Mouse (Mus musculus): ENCODE measurements around the gene Cnksr1. TPM values are rescaled to one million over a fixed set of nuclear protein-coding genes. Genes with fewer than 3 reads are reported as not detected.

Gene Cnksr1
- 19.5 and 29.0 TPM in 2 replicates for polyA plus RNA-seq (2012; rRNA removed; ENCODE audit: low replicate concordance)

GRCm38 (mm10) chr4:134238279-134238651 lies at the start of gene Cnksr1:
Gene Cnksr1 (minus strand): TSS chr4:134238399.

GRCm38 (mm10) chr4:134287575-134288025 lies 49.4 kb upstream of the Cnksr1 start, which contains the start of gene Pdik1l:
Gene Pdik1l (minus strand): TSS chr4:134287895.

GRCm38 (mm10) chr4:134253722-134254324 lies 15.6 kb upstream of the Cnksr1 start, which contains the start of gene Grrp1:
Gene Grrp1 (minus strand): TSS chr4:134254106.

GRCm38 (mm10) chr4:134246719-134247258 lies 8.6 kb upstream of the Cnksr1 start, which contains the start of gene Gm30191:
Gene Gm30191 (plus strand): TSS chr4:134246935.

GRCm38 (mm10) chr4:134245148-134245843 lies 7.1 kb upstream of the Cnksr1 start, which contains the start of gene Zfp593:
Gene Zfp593 (minus strand): TSS chr4:134245592.

GRCm38 (mm10) chr4:134243516-134244250 lies 5.5 kb upstream of the Cnksr1 start, which contains the start of gene E130218I03Rik:
Gene E130218I03Rik (plus strand): TSS chr4:134243662.

GRCm38 (mm10) chr4:134227194-134227593 lies 11.0 kb downstream of the Cnksr1 start, which contains the start of gene Catsper4:
Gene Catsper4 (minus strand): TSS chr4:134227383.

GRCm38 (mm10) chr4:134202904-134203303 lies 35.3 kb downstream of the Cnksr1 start, which contains the start of gene Gm7534:
Gene Gm7534 (minus strand): TSS chr4:134203004.

Other genes starting within 250 kb of the Cnksr1 start
- 12.7 and 13.7 TPM in 2 replicates for gene Dhdds, start 237.5 kb downstream of the Cnksr1 start, polyA plus RNA-seq (2012; rRNA removed; ENCODE audit: low replicate concordance)
- gene Lin28a, start 219.6 kb downstream of the Cnksr1 start, polyA plus RNA-seq (2012; rRNA removed; ENCODE audit: low replicate concordance), result not detected in 2 replicates
- gene Zfp683, start 184.6 kb downstream of the Cnksr1 start, polyA plus RNA-seq (2012; rRNA removed; ENCODE audit: low replicate concordance), result 0.36 and 0.60 TPM in 2 replicates
- 40.9 and 73.8 TPM in 2 replicates for gene Crybg2, start 177.6 kb downstream of the Cnksr1 start, polyA plus RNA-seq (2012; rRNA removed; ENCODE audit: low replicate concordance)
- gene Cd52, start 143.3 kb downstream of the Cnksr1 start, polyA plus RNA-seq (2012; rRNA removed; ENCODE audit: low replicate concordance), result 25.1 and 27.9 TPM in 2 replicates
- 3.1 and 8.2 TPM in 2 replicates for gene Ubxn11, start 135.8 kb downstream of the Cnksr1 start, polyA plus RNA-seq (2012; rRNA removed; ENCODE audit: low replicate concordance)
- gene Sh3bgrl3, start 109.6 kb downstream of the Cnksr1 start, polyA plus RNA-seq (2012; rRNA removed; ENCODE audit: low replicate concordance), result 516 and 587 TPM in 2 replicates
- gene Cep85, start 51.3 kb downstream of the Cnksr1 start, polyA plus RNA-seq (2012; rRNA removed; ENCODE audit: low replicate concordance), result 16.8 and 19.5 TPM in 2 replicates
- not detected in 2 replicates for gene Gm7534, start 35.4 kb downstream of the Cnksr1 start, polyA plus RNA-seq (2012; rRNA removed; ENCODE audit: low replicate concordance)
- gene Catsper4, start 11.0 kb downstream of the Cnksr1 start, polyA plus RNA-seq (2012; rRNA removed; ENCODE audit: low replicate concordance), result 0.39 and 0.69 TPM in 2 replicates
- not detected in 2 replicates for gene E130218I03Rik, start 5.3 kb upstream of the Cnksr1 start, polyA plus RNA-seq (2012; rRNA removed; ENCODE audit: low replicate concordance)
- gene Zfp593, start 7.2 kb upstream of the Cnksr1 start, polyA plus RNA-seq (2012; rRNA removed; ENCODE audit: low replicate concordance), result 7.0 TPM in 2 replicates
- not detected in 2 replicates for gene Gm30191, start 8.5 kb upstream of the Cnksr1 start, polyA plus RNA-seq (2012; rRNA removed; ENCODE audit: low replicate concordance)
- gene Grrp1, start 15.7 kb upstream of the Cnksr1 start, polyA plus RNA-seq (2012; rRNA removed; ENCODE audit: low replicate concordance), result 10.0 and 24.9 TPM in 2 replicates
- 1.0 and 1.3 TPM in 2 replicates for gene Pdik1l, start 49.5 kb upstream of the Cnksr1 start, polyA plus RNA-seq (2012; rRNA removed; ENCODE audit: low replicate concordance)
- 0.14 and 0.34 TPM in 2 replicates for gene Trim63, start 76.7 kb upstream of the Cnksr1 start, polyA plus RNA-seq (2012; rRNA removed; ENCODE audit: low replicate concordance)
- gene Slc30a2, start 104.8 kb upstream of the Cnksr1 start, polyA plus RNA-seq (2012; rRNA removed; ENCODE audit: low replicate concordance), result 25.2 and 83.4 TPM in 2 replicates
- 0.88 and 2.1 TPM in 2 replicates for gene Extl1, start 145.5 kb upstream of the Cnksr1 start, polyA plus RNA-seq (2012; rRNA removed; ENCODE audit: low replicate concordance)
- gene Pafah2, start 157.9 kb upstream of the Cnksr1 start, polyA plus RNA-seq (2012; rRNA removed; ENCODE audit: low replicate concordance), result 30.2 and 36.9 TPM in 2 replicates
- 7.6 and 10.1 TPM in 2 replicates for gene Stmn1, start 229.9 kb upstream of the Cnksr1 start, polyA plus RNA-seq (2012; rRNA removed; ENCODE audit: low replicate concordance)

Measured in duodenum, adult 2 months (tissue).